Mouse (Mus musculus) heart, embryonic 11.5 days (tissue): ENCODE data around the gene Pip5kl1. TPM values are rescaled to one million over a fixed set of nuclear protein-coding genes. Genes with fewer than 3 reads are reported as not detected.

ENCODE experiments used
- ATAC-seq: fragments of 200-750 bp; cut with Nextera tagmentation; replicated peaks from 2 replicates; pipeline ENCODE4 v1.8.0; 2017; ENCODE audit warnings: moderate library complexity; ENCODE audit not compliant: insufficient number of reproducible peaks, low FRiP score, low TSS enrichment
- H3K27ac ChIP-seq: fragments of 300-500 bp; sonication (generic); 2 replicates; pipeline ENCODE4 v1.5.1; 2014; ENCODE audit warnings: mild to moderate bottlenecking, low read depth, low read length
- H3K27me3 ChIP-seq: fragments of 300-500 bp; sonication (generic); 2 replicates; pipeline ENCODE4 v1.6.1; 2014; ENCODE audit warnings: mild to moderate bottlenecking, low read length, mixed read lengths; ENCODE audit not compliant: control insufficient read depth, insufficient read depth
- H3K36me3 ChIP-seq: fragments of 300-500 bp; sonication (generic); 2 replicates; pipeline ENCODE4 v1.6.1; 2014; ENCODE audit warnings: mild to moderate bottlenecking, low read length, moderate library complexity, mixed read lengths; ENCODE audit not compliant: control insufficient read depth, insufficient read depth
- H3K4me1 ChIP-seq: fragments of 300-500 bp; sonication (generic); 2 replicates; pipeline ENCODE4 v1.6.1; 2014; ENCODE audit warnings: low read length; ENCODE audit not compliant: control insufficient read depth, insufficient read depth
- H3K4me2 ChIP-seq: fragments of 300-500 bp; sonication (generic); 2 replicates; pipeline ENCODE4 v1.6.1; 2014; ENCODE audit warnings: mild to moderate bottlenecking, moderate library complexity
- H3K4me3 ChIP-seq: fragments of 300-500 bp; sonication (generic); 2 replicates; pipeline ENCODE4 v1.5.1; 2014; ENCODE audit warnings: low read depth, low read length
- H3K9ac ChIP-seq: fragments of 300-500 bp; sonication (generic); 2 replicates; pipeline ENCODE4 v1.6.1; 2014; ENCODE audit warnings: mild to moderate bottlenecking, low read depth, low read length, moderate library complexity
- H3K9me3 ChIP-seq: fragments of 300-500 bp; sonication (generic); replicated peaks from 2 replicates; pipeline ENCODE4 v1.6.1; 2016; ENCODE audit warnings: low read length; ENCODE audit not compliant: control insufficient read depth
- WGBS: fragments of 180-500 bp; shearing (Covaris S2); extraction: QIAGEN DNeasy Blood & Tissue Kit; methylation state at CpG from one replicate; pipeline ENCODE4 v1.1.7; 2014; ENCODE audit not compliant: insufficient replicate concordance; 5-methylcytosine and 5-hydroxymethylcytosine counted together
- polyA plus RNA-seq: library from polyadenylated mRNA; unstranded; fragments of >200 nt; fragmentation: Nextera tagmentation; extraction: Ambion mirVana; gene quantifications from 2 replicates; pipeline ENCODE4 v1.2.1, GENCODE M21; 2014

The Pip5kl1 gene
- polyA plus RNA-seq, 1 experiment from 2014 or later: 0.31 TPM

DNA sequence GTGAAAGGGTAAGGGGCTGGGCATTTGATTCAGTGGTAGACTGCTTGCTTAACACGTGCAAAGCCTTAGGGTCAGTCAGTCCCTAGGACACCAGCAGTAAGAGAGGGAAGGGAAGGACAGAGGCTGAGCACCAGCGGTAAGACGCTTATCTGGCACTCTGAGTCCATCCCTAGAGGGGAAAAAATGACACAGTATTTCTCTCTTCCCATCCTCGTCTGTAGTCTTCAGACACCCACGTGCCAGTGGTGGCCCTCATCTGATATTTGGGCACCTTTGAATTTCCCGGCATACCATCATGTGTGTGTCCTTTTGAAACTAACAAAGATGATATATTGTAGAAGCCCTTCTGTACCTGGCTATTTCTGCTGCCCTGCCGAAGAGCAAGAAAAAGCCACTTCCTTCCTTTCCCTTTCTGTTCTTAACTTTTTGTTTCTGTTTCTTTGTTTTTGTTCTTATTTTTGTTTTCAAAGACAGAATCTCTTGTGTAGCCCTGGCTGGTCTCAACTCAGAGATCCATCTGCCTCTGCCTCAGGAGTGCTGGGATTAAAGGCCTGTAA is 20.9 kb upstream of the Pip5kl1 start:
- Histone ChIP-seq H3K27me3 (no peaks in the 10 kb centered on the region), H3K4me1 (peaks cover 13% of the 10 kb centered on the region), H3K27ac (no peak overlapping the region), H3K4me3 (no peak overlapping the region), H3K9ac (no peak overlapping the region), H3K9me3 (no peaks in the 10 kb centered on the region), H3K4me2 (no peak overlapping the region), H3K36me3 (no peaks in the 10 kb centered on the region)
- 54% methylated on average over 7 of the region's 7 CpGs for WGBS
- no peak for ATAC-seq

GRCm38 (mm10) chr2:32555484-32555883 is 19.1 kb upstream of the Pip5kl1 start:
- peaks cover 13% of the 10 kb centered on the region for H3K4me1 ChIP-seq
- ATAC-seq: no peak
- no peaks in the 10 kb centered on the region for H3K36me3 ChIP-seq
- H3K27ac ChIP-seq: no peak overlapping the region
- H3K9ac ChIP-seq: 0 out of 2 replicates have a peak overlapping the region, but pooled peaks have one; percentile 39
- WGBS: 27% methylated on average over 4 of the region's 4 CpGs
- H3K4me2 ChIP-seq: no peak overlapping the region
- no peaks in the 10 kb centered on the region for H3K9me3 ChIP-seq
- no peaks in the 10 kb centered on the region for H3K27me3 ChIP-seq
- H3K4me3 ChIP-seq: no peak overlapping the region

DNA sequence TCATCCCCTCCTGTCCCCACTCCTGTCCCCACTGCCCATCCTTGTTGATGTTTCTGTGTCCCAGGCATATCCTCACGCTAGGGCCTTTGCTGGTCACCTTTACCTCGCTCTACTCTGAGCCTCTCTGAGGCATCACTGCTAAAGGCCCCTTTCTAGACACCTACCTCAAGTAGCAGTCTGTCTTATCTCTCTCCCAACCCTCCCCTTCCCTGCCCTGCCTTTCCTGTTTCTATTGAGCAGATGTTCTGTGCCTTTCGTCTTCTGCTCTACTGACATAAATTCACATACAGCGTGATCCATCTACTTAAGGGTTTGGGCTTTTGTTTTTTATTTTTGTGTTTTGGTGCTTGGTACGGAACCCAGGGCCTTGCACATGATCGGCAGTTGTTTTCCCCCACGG is 18.6 kb upstream of the Pip5kl1 start:
- WGBS: 66% methylated on average over 7 of the region's 7 CpGs
- Histone ChIP-seq H3K4me1 (peaks cover 13% of the 10 kb centered on the region), H3K4me3 (no peak overlapping the region), H3K36me3 (no peaks in the 10 kb centered on the region), H3K4me2 (no peak overlapping the region), H3K27ac (no peak overlapping the region), H3K27me3 (no peaks in the 10 kb centered on the region), H3K9me3 (no peaks in the 10 kb centered on the region), H3K9ac (0 out of 2 replicates have a peak overlapping the region, but pooled peaks have one; percentile 39)
- ATAC-seq: no peak

GRCm38 (mm10) chr2:32559570-32559969 is 15.0 kb upstream of the Pip5kl1 start:
- no peak for ATAC-seq
- no peaks in the 10 kb centered on the region for H3K9me3 ChIP-seq
- no peak overlapping the region for H3K4me3 ChIP-seq
- no peak overlapping the region for H3K9ac ChIP-seq
- H3K36me3 ChIP-seq: peaks cover 7% of the 10 kb centered on the region; the same call in 1 of the 2 replicates
- 66% methylated on average over 5 of the region's 5 CpGs for WGBS
- peaks cover 9% of the 10 kb centered on the region for H3K4me1 ChIP-seq
- no peak overlapping the region for H3K27ac ChIP-seq
- no peaks in the 10 kb centered on the region for H3K27me3 ChIP-seq
- no peak overlapping the region for H3K4me2 ChIP-seq

DNA sequence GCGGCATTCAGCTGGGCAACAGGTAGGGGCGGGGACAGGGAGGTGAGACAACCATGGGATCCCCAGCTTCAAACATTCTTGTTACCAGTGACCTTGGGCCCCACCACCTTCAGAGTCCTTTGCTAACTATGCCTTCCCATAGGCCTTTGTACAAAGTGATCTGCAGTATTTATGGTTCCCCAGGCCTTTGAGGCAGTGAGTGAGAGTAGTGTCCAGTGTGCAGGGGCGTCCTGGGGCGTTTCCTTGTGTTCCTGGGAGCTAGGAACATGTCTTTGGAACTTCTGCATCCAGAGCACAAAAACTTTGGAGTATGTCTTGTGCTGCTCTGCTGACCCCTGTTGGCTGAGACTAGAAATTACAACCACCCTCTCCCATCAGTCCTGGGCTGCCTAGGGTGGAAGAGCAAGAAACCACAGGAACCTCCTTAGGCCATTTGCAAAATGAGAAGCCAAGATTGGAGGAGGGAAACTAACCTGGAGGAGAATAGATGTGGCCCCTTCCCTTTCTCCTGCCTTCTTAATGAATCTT is 8.0 kb upstream of the Pip5kl1 start:
- no peak overlapping the region for H3K4me3 ChIP-seq
- no peak overlapping the region for H3K4me2 ChIP-seq
- ATAC-seq: no peak

GRCm38 (mm10) chr2:32568149-32568548 is 6.4 kb upstream of the Pip5kl1 start:
- Histone ChIP-seq H3K27me3 (no peaks in the 10 kb centered on the region), H3K9ac (no peak overlapping the region), H3K4me3 (no peak overlapping the region), H3K4me2 (no peak overlapping the region), H3K36me3 (peaks cover 17% of the 10 kb centered on the region; the same call in 1 of the 2 replicates), H3K9me3 (no peaks in the 10 kb centered on the region), H3K4me1 (peaks cover 6% of the 10 kb centered on the region), H3K27ac (no peak overlapping the region)
- 68% methylated on average over 5 of the region's 5 CpGs for WGBS
- ATAC-seq: no peak

More for the DNA sequence above, 8.0 kb upstream of the Pip5kl1 start:
- Histone ChIP-seq H3K27me3 (no peaks in the 10 kb centered on the region), H3K9ac (no peak overlapping the region), H3K9me3 (no peaks in the 10 kb centered on the region), H3K27ac (no peak overlapping the region), H3K4me1 (peaks cover 4% of the 10 kb centered on the region), H3K36me3 (peaks cover 16% of the 10 kb centered on the region; the same call in 1 of the 2 replicates)
- WGBS: 39% methylated on average over 4 of the region's 4 CpGs

DNA sequence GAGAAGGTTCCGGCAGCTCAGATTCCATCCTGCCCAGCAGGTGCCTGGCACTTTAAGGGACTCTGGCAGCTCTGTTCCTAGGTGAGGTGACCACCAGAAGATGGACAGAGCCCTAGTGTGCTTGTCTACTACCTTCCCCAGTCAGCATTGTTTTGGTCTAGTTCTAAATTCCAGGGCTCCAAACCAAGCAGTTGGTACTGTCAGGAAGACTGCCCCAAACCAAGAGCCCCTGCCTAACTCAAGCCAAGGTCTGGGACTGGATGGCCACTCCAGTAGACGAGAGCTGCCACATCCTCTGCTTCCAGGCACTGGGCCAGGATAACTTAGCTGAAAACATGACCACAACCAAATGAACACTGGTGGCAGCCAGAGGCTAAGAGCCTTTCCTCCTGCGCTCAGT is 5.7 kb upstream of the Pip5kl1 start:
- no peak overlapping the region for H3K27ac ChIP-seq
- 83% methylated on average over 3 of the region's 3 CpGs for WGBS

GRCm38 (mm10) chr2:32570698-32571494 is 3.7 kb upstream of the Pip5kl1 start, which contains the start of gene Dpm2:
TSS of gene Dpm2 (plus strand) at chr2:32570858.
- Histone ChIP-seq H3K9me3 (no peaks in the 10 kb centered on the region), H3K27me3 (peaks cover 7% of the 10 kb centered on the region), H3K4me2 (peak within 1 kb of the TSS; percentile 94), H3K4me1 (peaks cover 10% of the 10 kb centered on the region), H3K9ac (peak within 1 kb of the TSS; percentile 85), H3K27ac (peak within 1 kb of the TSS; percentile 35; the same call in 1 of the 2 replicates), H3K4me3 (peak within 1 kb of the TSS; percentile 75), H3K36me3 (peaks cover 9% of the 10 kb centered on the region; the same call in 1 of the 2 replicates)
- peak; percentile 67; the same call in 1 of the 2 replicates for ATAC-seq
- 1% methylated on average over 36 of the region's 36 CpGs for WGBS

More for the DNA sequence above, 5.7 kb upstream of the Pip5kl1 start:
- Histone ChIP-seq H3K4me2 (no peak overlapping the region), H3K4me3 (no peak overlapping the region), H3K9me3 (no peaks in the 10 kb centered on the region), H3K9ac (no peak overlapping the region), H3K4me1 (peaks cover 6% of the 10 kb centered on the region), H3K36me3 (peaks cover 15% of the 10 kb centered on the region; the same call in 1 of the 2 replicates), H3K27me3 (no peaks in the 10 kb centered on the region)
- ATAC-seq: no peak
